In the genomic region with DNA sequence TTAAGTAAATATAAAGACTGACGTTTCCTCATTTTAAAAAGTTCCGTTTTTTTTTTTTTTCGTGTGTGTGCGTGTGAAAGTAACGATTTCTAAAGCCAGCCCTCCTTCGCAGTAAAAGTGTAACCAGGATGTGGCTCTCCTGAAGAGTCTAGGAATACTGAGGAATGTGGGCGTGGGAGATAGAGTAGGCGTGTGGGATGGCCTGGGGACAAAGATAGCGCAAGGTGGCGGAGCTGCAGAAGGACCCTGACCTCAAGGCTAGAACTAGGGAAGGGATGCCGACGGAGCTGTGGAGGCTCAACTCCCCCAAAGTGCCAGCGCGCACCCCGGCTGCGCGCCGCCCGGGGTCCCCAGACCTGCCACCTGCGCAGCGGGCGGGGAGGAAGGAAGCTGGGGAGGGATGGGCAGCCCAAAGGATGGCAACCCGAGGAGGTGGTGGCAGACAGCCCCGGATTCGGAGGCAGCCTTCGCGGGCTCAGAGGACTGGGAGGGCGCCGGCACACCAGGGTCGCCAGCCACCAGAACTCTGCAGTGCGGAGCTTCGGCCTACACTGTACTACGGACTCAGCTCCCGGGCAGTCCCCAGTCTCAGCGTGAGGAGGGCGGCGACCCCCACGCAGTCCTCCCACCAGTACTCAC, we compare ENCODE assay signal across 7 mouse cellular contexts. TPM values are rescaled to one million over a fixed set of nuclear protein-coding genes. Genes with fewer than 3 reads are reported as not detected.
DNase-seq lines count a peak whose midpoint lies in the region; ATAC-seq and TF ChIP-seq lines count a peak whose summit lies in the region.

No protein-coding gene starts in this region.

- H3K36me3 ChIP-seq in testis, adult 2 months (ENCODE audit: control insufficient read depth, insufficient read depth, low read length): no peaks in the 10 kb centered on the region; the same call in 1 of the 2 replicates
- H3K36me3 ChIP-seq in hindbrain, embryonic 11.5 days (ENCODE audit: control insufficient read depth, insufficient read depth, low read length): no peaks in the 10 kb centered on the region
- H3K36me3 ChIP-seq in liver, embryonic 13.5 days: peaks cover 35% of the 10 kb centered on the region
- no peaks in the 10 kb centered on the region for H3K36me3 ChIP-seq in neural tube, embryonic 13.5 days

- H3K9me3 ChIP-seq in hindbrain, embryonic 11.5 days (ENCODE audit: control insufficient read depth, low read length): no peaks in the 10 kb centered on the region
- no peaks in the 10 kb centered on the region for H3K9me3 ChIP-seq in liver, embryonic 13.5 days (replicated peaks)
- no peaks in the 10 kb centered on the region for H3K9me3 ChIP-seq in neural tube, embryonic 13.5 days

- WGBS in hindbrain, embryonic 11.5 days: under 1% methylated on average over 36 of the region's 38 CpGs
- WGBS in liver, embryonic 13.5 days (ENCODE audit: insufficient replicate concordance): under 1% methylated on average over 32 of the region's 38 CpGs
- WGBS in neural tube, embryonic 13.5 days: under 1% methylated on average over 31 of the region's 38 CpGs

- peak overlapping the region; percentile 95 for H3K4me2 ChIP-seq in hindbrain, embryonic 11.5 days (replicated peaks; ENCODE audit: low read depth, low read length)
- H3K4me2 ChIP-seq in liver, embryonic 13.5 days: peak overlapping the region; percentile 83
- peak overlapping the region; percentile 100 for H3K4me2 ChIP-seq in neural tube, embryonic 13.5 days

- ATAC-seq in common myeloid progenitor, adult 5-6 weeks (replicated peaks; ENCODE audit: low read depth, poor library complexity, severe bottlenecking): peak; percentile 17
- peak; percentile 89 for ATAC-seq in hindbrain, embryonic 11.5 days (ENCODE audit: low FRiP score)
- peak; percentile 81 for ATAC-seq in liver, embryonic 13.5 days (ENCODE audit: low read depth)
- ATAC-seq in neural tube, embryonic 13.5 days (ENCODE audit: low read depth): peak; percentile 79

- peak overlapping the region; percentile 88 for H3K4me3 ChIP-seq in testis, adult 2 months (ENCODE audit: control insufficient read depth, low read depth, low read length)
- H3K4me3 ChIP-seq in hindbrain, embryonic 11.5 days (ENCODE audit: low read depth, low read length): peak overlapping the region; percentile 85
- H3K4me3 ChIP-seq in liver, embryonic 13.5 days (replicated peaks): peak overlapping the region; percentile 96
- peak overlapping the region; percentile 69 for H3K4me3 ChIP-seq in neural tube, embryonic 13.5 days

- H3K27ac ChIP-seq in testis, adult 2 months (ENCODE audit: control insufficient read depth, insufficient read depth, low read depth, low read length): peak overlapping the region; percentile 45
- peak overlapping the region; percentile 72 for H3K27ac ChIP-seq in hindbrain, embryonic 11.5 days (ENCODE audit: low read depth, low read length)
- H3K27ac ChIP-seq in liver, embryonic 13.5 days: peak overlapping the region; percentile 92
- H3K27ac ChIP-seq in neural tube, embryonic 13.5 days (replicated peaks): peak overlapping the region; percentile 18; the same call in 1 of the 2 replicates

- no peak for TF ChIP-seq POLR2A in testis, adult 2 months (IDR thresholded peaks at IDR 0.05; ENCODE audit: control insufficient read depth, low read depth, low read length)

- H3K4me1 ChIP-seq in testis, adult 2 months (ENCODE audit: control insufficient read depth, insufficient read depth, low read length): peaks cover 9% of the 10 kb centered on the region
- H3K4me1 ChIP-seq in hindbrain, embryonic 11.5 days (replicated peaks; ENCODE audit: control insufficient read depth, insufficient read depth, low read length): 0 out of 2 replicates have a peak, but pooled peaks cover 3% of the 10 kb centered on the region
- H3K4me1 ChIP-seq in liver, embryonic 13.5 days (replicated peaks): peaks cover 42% of the 10 kb centered on the region
- peaks cover 21% of the 10 kb centered on the region for H3K4me1 ChIP-seq in neural tube, embryonic 13.5 days (replicated peaks)

- no peak for DNase-seq in testis, postnatal 10 days (ENCODE audit: low spot score)
- DNase-seq in hindbrain, embryonic 11.5 days (ENCODE audit: low spot score): peak; percentile 61
- DNase-seq in liver, embryonic 13.5 days: peak; percentile 57
- DNase-seq in right cerebral cortex, postnatal 4 days: no peak

- no peak for TF ChIP-seq CTCF in testis, adult 2 months (IDR thresholded peaks at IDR 0.05; ENCODE audit: control insufficient read depth, insufficient read depth, insufficient replicate concordance, low read depth, low read length)

- peak overlapping the region; percentile 80 for H3K9ac ChIP-seq in hindbrain, embryonic 11.5 days (ENCODE audit: low read depth, low read length)
- peak overlapping the region; percentile 96 for H3K9ac ChIP-seq in liver, embryonic 13.5 days
- H3K9ac ChIP-seq in neural tube, embryonic 13.5 days: peak overlapping the region; percentile 76

- no peaks in the 10 kb centered on the region for H3K27me3 ChIP-seq in testis, adult 2 months (ENCODE audit: control insufficient read depth, insufficient read depth, low read length)
- H3K27me3 ChIP-seq in hindbrain, embryonic 11.5 days (ENCODE audit: control insufficient read depth, insufficient read depth, low read length): no peaks in the 10 kb centered on the region
- H3K27me3 ChIP-seq in liver, embryonic 13.5 days: no peaks in the 10 kb centered on the region
- no peaks in the 10 kb centered on the region for H3K27me3 ChIP-seq in neural tube, embryonic 13.5 days

RNA-seq across cellular contexts. Expression of a gene that starts 0.5 kb away (rescaled TPM):
- polyA plus RNA-seq in testis, adult 2 months (2012; rRNA removed): 8.4 and 12.8 TPM in 2 replicates
- total RNA-seq in common myeloid progenitor, adult 5-6 weeks (2017): 229 and 241 TPM in 2 replicates
- polyA plus RNA-seq in hindbrain, embryonic 11.5 days (2014; fragmentation: Nextera tagmentation; extraction: Ambion mirVana): 97.2 and 100 TPM in 2 replicates
- polyA plus RNA-seq in liver, embryonic 13.5 days (2015; fragmentation: Nextera tagmentation; extraction: Ambion mirVana): 69.3 and 83.8 TPM in 2 replicates
- polyA plus RNA-seq in neural tube, embryonic 13.5 days (2015; fragmentation: Nextera tagmentation; extraction: Ambion mirVana): 17.0 and 19.7 TPM in 2 replicates

RNA-seq across cellular contexts. Expression of a gene that starts 31.8 kb away (rescaled TPM):
- polyA plus RNA-seq in testis, adult 2 months (2012; rRNA removed): 1,808 and 2,296 TPM in 2 replicates
- total RNA-seq in common myeloid progenitor, adult 5-6 weeks (2017): 4,884 and 5,218 TPM in 2 replicates
- polyA plus RNA-seq in hindbrain, embryonic 11.5 days (2014; fragmentation: Nextera tagmentation; extraction: Ambion mirVana): 1,024 and 1,073 TPM in 2 replicates
- 1,198 and 1,374 TPM in 2 replicates for polyA plus RNA-seq in liver, embryonic 13.5 days (2015; fragmentation: Nextera tagmentation; extraction: Ambion mirVana)
- polyA plus RNA-seq in neural tube, embryonic 13.5 days (2015; fragmentation: Nextera tagmentation; extraction: Ambion mirVana): 975 and 981 TPM in 2 replicates

Comparison
In these comparisons a context has a peak if more than half of its experiments do, and no peak if none do; other contexts are left out.
1. H3K27ac ChIP-seq: peak in every context shown above with its lines; median percentile 92 in liver, embryonic 13.5 days; 72 in hindbrain, embryonic 11.5 days; 45 in testis, adult 2 months; 18 in neural tube, embryonic 13.5 days.
2. DNase-seq: peak in hindbrain, embryonic 11.5 days (single experiment) and liver, embryonic 13.5 days (single experiment); none in testis, postnatal 10 days (single experiment) and right cerebral cortex, postnatal 4 days (single experiment).
3. ATAC-seq: peak in every context shown above with its lines; median percentile 89 in hindbrain, embryonic 11.5 days; 81 in liver, embryonic 13.5 days; 79 in neural tube, embryonic 13.5 days; 17 in common myeloid progenitor, adult 5-6 weeks.
4. Peak in every context shown above with its lines, with median percentiles within 50 percentile points of each other: H3K4me3 ChIP-seq, H3K4me2 ChIP-seq and H3K9ac ChIP-seq.